Mouse (Mus musculus) adrenal gland, postnatal 10 days (tissue): ENCODE data around the gene Foxc2. TPM values are rescaled to one million over a fixed set of nuclear protein-coding genes. Genes with fewer than 3 reads are reported as not detected.
A peak's percentile ranks its signal among the peaks of the same experiment; 100 is the strongest.

Experiments
- DNase-seq: peaks from one replicate; pipeline ENCODE4 v3.0.0; 2021; ENCODE audit warnings: mixed read lengths
- long read RNA-seq, 2 experiments: library from polyadenylated mRNA; stranded (forward); transcript quantifications; one replicate each; pipeline ENCODE4 v2.0.0; 2021
- total RNA-seq, 2 experiments: library from RNA; stranded (reverse); gene quantifications; 2 replicates each; pipeline ENCODE4 v1.2.3; 2021

Foxc2 gene
- 1 to 10 TPM; 4.1 to 6.1 TPM for total RNA-seq
- long read RNA-seq, experiment 1, partial matches to known transcripts, result 0 of 2 reads
- long read RNA-seq, experiment 1, other reads (novel, unspliced or antisense), result 0 of 2 reads
- long read RNA-seq, experiment 2, partial matches to known transcripts, result 0 of 4 reads
- long read RNA-seq, experiment 2, other reads (novel, unspliced or antisense), result 0 of 4 reads

GRCm38 (mm10) chr8:121115948-121116347, at the start of gene Foxc2:
Gene Foxc2 (plus strand): TSS chr8:121116171.
- DNase-seq, result peak; percentile 87

GRCm38 (mm10) chr8:121071454-121071853, 44.5 kb upstream of the Foxc2 start:
- no peak for DNase-seq

GRCm38 (mm10) chr8:121072406-121073130, 43.4 kb upstream of the Foxc2 start:
- no peak for DNase-seq

GRCm38 (mm10) chr8:121073174-121074107, 42.5 kb upstream of the Foxc2 start:
- no peak for DNase-seq

- DNase-seq, result no peak
Observed at GRCm38 (mm10) chr8:121074108-121074847, 41.7 kb upstream of the Foxc2 start.

- DNase-seq, result no peak
Observed at GRCm38 (mm10) chr8:121074848-121075145, 41.2 kb upstream of the Foxc2 start.

- DNase-seq, result no peak
Observed at GRCm38 (mm10) chr8:121075936-121076335, 40.0 kb upstream of the Foxc2 start.

GRCm38 (mm10) chr8:121076555-121076954, 39.4 kb upstream of the Foxc2 start:
- DNase-seq, result no peak

- no peak for DNase-seq
Observed at GRCm38 (mm10) chr8:121078721-121079120, 37.2 kb upstream of the Foxc2 start.

GRCm38 (mm10) chr8:121079201-121079600, 36.8 kb upstream of the Foxc2 start:
- DNase-seq, result no peak

GRCm38 (mm10) chr8:121079944-121080343, 36.0 kb upstream of the Foxc2 start:
- no peak for DNase-seq

- DNase-seq, result no peak
Observed at GRCm38 (mm10) chr8:121080361-121081090, 35.4 kb upstream of the Foxc2 start.

GRCm38 (mm10) chr8:121081398-121081797, 34.6 kb upstream of the Foxc2 start:
- no peak for DNase-seq

GRCm38 (mm10) chr8:121082218-121083092, 33.5 kb upstream of the Foxc2 start:
- no peak for DNase-seq

GRCm38 (mm10) chr8:121083093-121083935, 32.7 kb upstream of the Foxc2 start:
- peak; percentile 80 for DNase-seq

- DNase-seq, result no peak
Observed at GRCm38 (mm10) chr8:121083936-121084209, 32.1 kb upstream of the Foxc2 start.

- DNase-seq, result peak; percentile 22
Observed at GRCm38 (mm10) chr8:121084210-121084951, 31.6 kb upstream of the Foxc2 start, which contains the start of gene Foxf1. Gene Foxf1 (plus strand): TSS chr8:121084386.

GRCm38 (mm10) chr8:121085011-121085410, 31.0 kb upstream of the Foxc2 start:
- DNase-seq, result no peak

GRCm38 (mm10) chr8:121085561-121085960, 30.4 kb upstream of the Foxc2 start:
- DNase-seq, result no peak
